Mouse (Mus musculus) MEL (cell line): ENCODE measurements around the gene Acot7. TPM values are rescaled to one million over a fixed set of nuclear protein-coding genes. Genes with fewer than 3 reads are reported as not detected.

Experiments
- DNase-seq: peaks from one replicate; pipeline ENCODE4 v3.0.0; 2011; ENCODE audit warnings: low read depth, low spot score
- H3K27ac ChIP-seq: 2 replicates; pipeline ENCODE4 v1.5.1; 2012; ENCODE audit warnings: low read depth, mild to moderate bottlenecking, control low read depth, low read length, moderate library complexity; ENCODE audit not compliant: control insufficient read depth
- H3K27me3 ChIP-seq, 2 experiments: fragments of 150-350 bp in 1 of 2; sonication (generic) in 1 of 2; 2 replicates each; pipeline ENCODE4 v1.6.1; 2012; ENCODE audit warnings: low read length in 2 of 2, mild to moderate bottlenecking in 2 of 2, improper control_type of control experiment in 1 of 2, moderate library complexity in 1 of 2; ENCODE audit not compliant: insufficient read depth in 2 of 2, control insufficient read depth in 1 of 2
- H3K36me3 ChIP-seq, 2 experiments: 2 replicates each; pipeline ENCODE4 v1.6.1; 2012 to 2014; ENCODE audit warnings: low read length in 2 of 2, improper control_type of control experiment in 1 of 2, inconsistent platforms in 1 of 2, mild to moderate bottlenecking in 1 of 2; ENCODE audit not compliant: insufficient read depth in 2 of 2, control insufficient read depth in 1 of 2
- H3K4me1 ChIP-seq, 2 experiments: fragments of 150-350 bp in 1 of 2; sonication (generic) in 1 of 2; 2 replicates each; pipeline ENCODE4 v1.6.1; 2012; ENCODE audit warnings: low read length in 2 of 2, improper control_type of control experiment in 1 of 2, mild to moderate bottlenecking in 1 of 2; ENCODE audit not compliant: insufficient read depth in 2 of 2, control insufficient read depth in 1 of 2
- H3K4me3 ChIP-seq, 2 experiments: fragments of 150-350 bp in 1 of 2; sonication (generic) in 1 of 2; 2 replicates each; pipeline ENCODE4 v1.5.1; 2012; ENCODE audit warnings: low read depth in 2 of 2, low read length in 2 of 2, mild to moderate bottlenecking in 2 of 2, moderate library complexity in 2 of 2, control low read depth in 1 of 2, improper control_type of control experiment in 1 of 2; ENCODE audit not compliant: control insufficient read depth in 1 of 2, insufficient read depth in 1 of 2
- H3K79me2 ChIP-seq: 2 replicates; pipeline ENCODE4 v1.6.1; 2012; ENCODE audit warnings: mild to moderate bottlenecking, low read length, moderate library complexity; ENCODE audit not compliant: control insufficient read depth, poor library complexity, insufficient read depth
- H3K9ac ChIP-seq: 2 replicates; pipeline ENCODE4 v1.6.1; 2012; ENCODE audit warnings: low read depth, mild to moderate bottlenecking, control low read depth, low read length, moderate library complexity; ENCODE audit not compliant: control insufficient read depth, poor library complexity, severe bottlenecking
- H3K9me3 ChIP-seq: fragments of 150-350 bp; sonication (generic); replicated peaks from 2 replicates; pipeline ENCODE4 v1.6.1; 2012; ENCODE audit warnings: mild to moderate bottlenecking, low read length, improper control_type of control experiment, moderate library complexity; ENCODE audit not compliant: insufficient read depth
- CHD1 ChIP-seq: IDR thresholded peaks from 2 replicates; pipeline ENCODE4 v1.6.1; 2012; ENCODE audit warnings: low read depth, mild to moderate bottlenecking, inconsistent platforms, low read length, improper control_type of control experiment
- CHD2 ChIP-seq: IDR thresholded peaks from 2 replicates; pipeline ENCODE4 v1.6.1; 2011; ENCODE audit warnings: low read length, improper control_type of control experiment
- E2F4 ChIP-seq: IDR thresholded peaks from 2 replicates; pipeline ENCODE4 v1.6.1; 2011; ENCODE audit warnings: low read depth, low read length, improper control_type of control experiment, borderline replicate concordance
- EP300 ChIP-seq, 2 experiments: IDR thresholded peaks; 2 replicates each; pipeline ENCODE4 v1.6.1; 2011; ENCODE audit warnings: improper control_type of control experiment in 2 of 2, low read length in 2 of 2, low read depth in 1 of 2, mild to moderate bottlenecking in 1 of 2
- ETS1 ChIP-seq: IDR thresholded peaks from 2 replicates; pipeline ENCODE4 v1.6.1; 2012; ENCODE audit warnings: low read depth, mild to moderate bottlenecking, inconsistent platforms, low read length, improper control_type of control experiment, moderate library complexity
- GABPA ChIP-seq: IDR thresholded peaks from 2 replicates; pipeline ENCODE4 v1.6.1; 2012; ENCODE audit warnings: low read depth, mild to moderate bottlenecking, inconsistent platforms, low read length, improper control_type of control experiment, moderate library complexity
- MEF2A ChIP-seq: IDR thresholded peaks from 2 replicates; pipeline ENCODE4 v1.6.1; 2014; ENCODE audit warnings: low read depth, mild to moderate bottlenecking, inconsistent platforms, low read length, improper control_type of control experiment; ENCODE audit not compliant: poor library complexity, insufficient replicate concordance, severe bottlenecking; ENCODE audit errors: extremely low read depth
- RAD21 ChIP-seq: IDR thresholded peaks from 2 replicates; pipeline ENCODE4 v1.6.1; 2011; ENCODE audit warnings: mild to moderate bottlenecking, low read depth, low read length, improper control_type of control experiment
- RCOR1 ChIP-seq: IDR thresholded peaks from 2 replicates; pipeline ENCODE4 v1.6.1; 2012; ENCODE audit warnings: low read depth, mild to moderate bottlenecking, inconsistent platforms, low read length, improper control_type of control experiment
- SIN3A ChIP-seq: IDR thresholded peaks from 2 replicates; pipeline ENCODE4 v1.6.1; 2012; ENCODE audit warnings: low read length, improper control_type of control experiment, inconsistent platforms
- SMC3 ChIP-seq: IDR thresholded peaks from 2 replicates; pipeline ENCODE4 v1.6.1; 2011; ENCODE audit warnings: low read depth, low read length, improper control_type of control experiment
- TAL1 ChIP-seq: IDR thresholded peaks from 2 replicates; pipeline ENCODE4 v1.6.1; 2012; ENCODE audit warnings: mild to moderate bottlenecking, inconsistent platforms, low read length, moderate library complexity, mixed read lengths
- TCF12 ChIP-seq: IDR thresholded peaks from 2 replicates; pipeline ENCODE4 v1.6.1; 2014; ENCODE audit warnings: low read depth, mild to moderate bottlenecking, inconsistent platforms, low read length, improper control_type of control experiment, moderate library complexity
- UBTF ChIP-seq: IDR thresholded peaks from 2 replicates; pipeline ENCODE4 v1.6.1; 2012; ENCODE audit warnings: low read depth, mild to moderate bottlenecking, inconsistent platforms, low read length, improper control_type of control experiment, moderate library complexity, borderline replicate concordance; ENCODE audit not compliant: insufficient read depth
- USF1 ChIP-seq: IDR thresholded peaks from 2 replicates; pipeline ENCODE4 v1.6.1; 2014; ENCODE audit warnings: low read depth, mild to moderate bottlenecking, inconsistent platforms, low read length, improper control_type of control experiment, moderate library complexity
- ZNF384 ChIP-seq: IDR thresholded peaks from 2 replicates; pipeline ENCODE4 v1.6.1; 2012; ENCODE audit warnings: low read depth, mild to moderate bottlenecking, inconsistent platforms, low read length, improper control_type of control experiment
- polyA plus RNA-seq, 2 experiments: library from polyadenylated mRNA; stranded (reverse) in 1 of 2; unstranded in 1 of 2; fragments of >175 nt in 1 of 2; fragments of >200 nt in 1 of 2; gene quantifications; 2 replicates each; pipeline versions ENCODE4 v1.2.1 to v1.2.4; 2012; ENCODE audit warnings: low replicate concordance in 2 of 2, low read depth in 1 of 2; ENCODE audit not compliant: insufficient read length in 2 of 2, insufficient read depth in 1 of 2, missing spikeins in 1 of 2
- total RNA-seq: library from RNA; depleted of rRNA; stranded (reverse); fragments of 300-350 nt; gene quantifications from 2 replicates; pipeline ENCODE4 v1.2.3, GENCODE M21; 2012

Acot7 gene
- total and polyA plus RNA-seq, 3 experiments: 92.7 to 127 TPM; not detected in 1

DNA sequence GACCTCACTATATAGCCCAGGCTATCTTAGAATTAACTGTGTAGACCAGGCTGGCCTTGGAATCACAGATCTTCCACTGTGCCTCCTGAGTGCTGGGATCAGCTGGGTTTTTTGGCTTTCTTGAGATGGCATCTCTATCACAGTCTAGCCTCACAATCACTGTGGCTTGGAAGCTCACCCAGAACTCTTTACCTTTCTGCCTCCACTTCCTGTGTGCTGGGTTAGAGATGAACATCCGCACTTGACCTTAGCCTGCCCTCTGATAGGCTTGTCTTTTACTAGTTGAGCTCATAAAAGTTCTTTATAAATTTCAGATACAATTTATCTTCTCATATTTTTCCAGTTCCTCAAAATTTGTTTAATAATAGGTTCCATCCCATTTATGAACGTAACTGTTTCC is 10.7 kb downstream of the Acot7 start:
- peaks cover under 1 to 50% of the 10 kb centered on the region in 2 experiments; a peak in 2 of 4 replicates for H3K36me3 ChIP-seq
- no peak for TF ChIP-seq CHD2
- TF ChIP-seq E2F4: no peak
- TF ChIP-seq MEF2A: no peak
- TF ChIP-seq GABPA: no peak
- TF ChIP-seq ETS1: peak; percentile 8; the same call in 1 of the 2 replicates
- no peak for TF ChIP-seq CHD1
- TF ChIP-seq EP300 (IDR thresholded peaks at IDR 0.05; ENCODE audit: low read depth in 1 of 2, low read length in 2 of 2): peak in 1 of 2 experiments; percentile 29; a peak in 1 of 4 replicates
- no peak for TF ChIP-seq TAL1
- H3K9me3 ChIP-seq: no peaks in the 10 kb centered on the region
- peak overlapping the region; percentile 50; the same call in 1 of the 2 replicates for H3K27ac ChIP-seq
- no peak overlapping the region for H3K4me3 ChIP-seq
- peaks cover 46% of the 10 kb centered on the region for H3K79me2 ChIP-seq
- peak; percentile 27 for DNase-seq
- no peak overlapping the region for H3K9ac ChIP-seq
- no peaks in the 10 kb centered on the region for H3K27me3 ChIP-seq
- peaks cover 39 to 62% of the 10 kb centered on the region in 2 experiments for H3K4me1 ChIP-seq

DNA sequence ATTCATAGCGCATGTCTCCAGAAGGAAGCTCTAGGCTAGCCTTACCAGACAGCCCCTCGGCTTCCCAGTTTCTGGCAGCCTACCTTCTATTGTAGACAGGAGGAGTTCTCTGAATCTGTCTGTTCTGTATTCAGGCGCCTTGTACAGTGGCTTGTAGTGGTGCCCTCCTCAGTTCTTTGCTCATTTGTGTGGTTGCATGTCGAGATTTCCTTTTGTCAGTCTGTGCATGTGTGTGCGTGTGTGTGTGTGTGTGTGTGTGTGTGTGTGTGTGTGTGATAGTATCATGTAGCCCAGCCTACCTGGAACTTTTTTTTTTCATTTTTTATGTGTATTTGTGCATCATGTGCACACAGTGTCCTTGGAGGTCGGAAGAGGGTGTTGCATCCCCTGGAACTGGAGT is 11.1 kb downstream of the Acot7 start:
- DNase-seq: no peak
- Histone ChIP-seq H3K27ac (peak overlapping the region; percentile 50; the same call in 1 of the 2 replicates), H3K4me1 (peaks cover 40 to 64% of the 10 kb centered on the region in 2 experiments)

DNA sequence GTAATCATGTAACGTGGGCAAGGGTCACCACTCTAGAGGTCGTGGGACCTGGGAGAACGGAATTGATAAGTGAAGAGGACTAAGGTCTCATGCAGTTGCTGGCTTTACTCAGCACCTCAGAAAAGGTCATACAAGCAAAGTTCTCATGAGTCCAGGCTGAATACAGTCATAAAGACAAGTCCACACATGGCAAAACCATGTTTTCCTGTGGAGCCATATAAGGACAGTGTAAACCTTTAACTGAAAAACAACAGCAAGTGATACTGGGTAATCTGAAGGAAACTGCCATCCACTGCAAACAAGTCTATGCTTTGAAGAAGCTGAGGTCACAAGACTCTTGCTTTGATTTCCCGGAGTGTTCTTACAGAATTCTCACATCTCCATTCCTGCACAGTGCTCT is 11.8 kb downstream of the Acot7 start:
- no peak for DNase-seq
- TF ChIP-seq UBTF: no peak
- TF ChIP-seq RCOR1: no peak
- no peak for TF ChIP-seq RAD21
- TF ChIP-seq USF1: no peak
- TF ChIP-seq SMC3: no peak
- TF ChIP-seq TCF12: no peak
- peaks cover 48% of the 10 kb centered on the region for H3K79me2 ChIP-seq
- H3K9ac ChIP-seq: peak overlapping the region; percentile 30; the same call in 1 of the 2 replicates
- peaks cover 43 to 67% of the 10 kb centered on the region in 2 experiments for H3K4me1 ChIP-seq
- no peaks in the 10 kb centered on the region for H3K9me3 ChIP-seq
- H3K36me3 ChIP-seq: peaks cover 0 to 60% of the 10 kb centered on the region in 2 experiments; a peak in 2 of 4 replicates
- no peaks in the 10 kb centered on the region for H3K27me3 ChIP-seq
- peak overlapping the region; percentile 76 for H3K27ac ChIP-seq
- no peak overlapping the region for H3K4me3 ChIP-seq

More for the DNA sequence above, 11.1 kb downstream of the Acot7 start:
- Histone ChIP-seq H3K27me3 (no peaks in the 10 kb centered on the region), H3K9ac (no peak overlapping the region), H3K79me2 (peaks cover 44% of the 10 kb centered on the region), H3K36me3 (peaks cover 0 to 53% of the 10 kb centered on the region in 2 experiments; a peak in 2 of 4 replicates), H3K4me3 (no peak overlapping the region), H3K9me3 (no peaks in the 10 kb centered on the region)
- TF ChIP-seq ZNF384 (0 out of 2 replicates have a peak, but pooled peaks have one; percentile 41), SIN3A (no peak)
